Mouse (Mus musculus) common myeloid progenitor, adult 5-6 weeks (primary cell): Measurements from ENCODE around the gene Tex46. TPM values are rescaled to one million over a fixed set of nuclear protein-coding genes. Genes with fewer than 3 reads are reported as not detected.

Experiments used
- ATAC-seq: replicated peaks from 2 replicates; pipeline ENCODE4 v1.8.0; 2016; ENCODE audit warnings: low read depth, mild to moderate bottlenecking, moderate TSS enrichment, inconsistent platforms; ENCODE audit not compliant: poor library complexity, severe bottlenecking
- total RNA-seq: library from RNA; stranded (forward); fragments of 200-1000, 187-1606 nt; gene quantifications from 2 replicates; pipeline ENCODE4 v1.2.3, GENCODE M21; 2017

The Tex46 gene
- not detected in 2 replicates for total RNA-seq

DNA sequence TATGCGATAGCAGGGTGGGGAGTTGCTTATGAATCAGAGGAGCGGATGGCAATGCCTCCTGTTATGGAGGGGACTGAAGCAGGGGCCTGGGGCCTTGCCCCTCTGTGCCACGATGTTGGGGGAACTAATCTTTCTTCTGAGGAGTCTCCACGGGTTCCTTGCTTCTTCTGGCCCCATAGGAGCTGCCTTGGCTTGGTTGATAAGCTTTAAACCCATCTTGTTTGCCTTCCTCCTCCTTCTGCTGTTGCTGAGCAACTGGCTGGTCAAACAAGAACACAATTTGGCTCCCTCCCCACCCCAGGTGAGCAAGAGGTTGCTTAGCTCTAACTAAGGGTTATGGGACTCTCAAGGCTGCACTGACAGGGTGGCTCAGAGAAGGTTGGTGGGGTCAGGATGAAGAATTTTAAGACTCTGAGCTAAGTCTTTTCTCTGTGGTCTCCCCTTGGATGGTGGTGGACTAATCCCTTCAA lies at the start of gene Tex46:
Gene Tex46, plus strand, starts transcription at position 51 of the 470 bp plus-strand sequence.
- ATAC-seq, result no peak

DNA sequence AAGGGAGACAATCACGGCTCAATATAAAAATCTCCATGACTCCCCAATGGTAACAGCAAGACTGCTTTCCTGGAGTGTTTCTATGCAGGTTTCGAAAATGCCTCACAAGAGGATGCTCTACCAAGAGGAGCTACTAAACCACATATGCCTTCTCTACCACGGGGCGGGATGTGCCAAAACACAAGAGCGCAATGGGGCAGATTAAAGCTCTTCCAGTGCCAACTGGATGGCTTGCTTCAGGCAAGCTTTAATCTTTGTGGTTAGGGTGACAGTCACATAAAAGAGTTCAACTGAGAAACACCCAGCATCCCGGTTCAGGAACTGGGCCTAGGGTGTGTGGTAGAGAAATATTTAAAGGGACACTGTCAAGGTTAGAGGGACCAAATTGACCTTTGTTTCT lies 47.5 kb upstream of the Tex46 start:
- no peak for ATAC-seq

DNA sequence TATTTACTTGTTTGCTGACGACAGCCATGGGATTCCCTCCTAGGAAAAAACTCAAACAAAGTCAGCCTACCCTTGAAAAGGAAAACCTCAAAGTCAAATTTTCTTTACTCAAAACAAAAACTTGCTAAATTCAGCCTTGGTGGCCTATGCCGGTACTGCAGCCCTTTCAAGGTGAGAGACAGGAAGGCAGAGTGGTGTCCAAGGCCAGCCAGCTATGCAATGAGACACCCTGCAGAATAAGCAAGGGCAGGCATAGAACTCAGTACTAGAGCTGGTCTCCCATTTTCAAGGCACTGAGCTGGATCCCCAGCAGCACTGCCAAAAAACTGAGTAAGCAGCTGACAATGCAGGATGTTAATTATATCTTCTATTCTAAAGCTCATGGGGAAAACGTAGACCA lies 41.6 kb upstream of the Tex46 start:
- ATAC-seq, result 0 out of 2 replicates have a peak, but pooled peaks have one; percentile 47

DNA sequence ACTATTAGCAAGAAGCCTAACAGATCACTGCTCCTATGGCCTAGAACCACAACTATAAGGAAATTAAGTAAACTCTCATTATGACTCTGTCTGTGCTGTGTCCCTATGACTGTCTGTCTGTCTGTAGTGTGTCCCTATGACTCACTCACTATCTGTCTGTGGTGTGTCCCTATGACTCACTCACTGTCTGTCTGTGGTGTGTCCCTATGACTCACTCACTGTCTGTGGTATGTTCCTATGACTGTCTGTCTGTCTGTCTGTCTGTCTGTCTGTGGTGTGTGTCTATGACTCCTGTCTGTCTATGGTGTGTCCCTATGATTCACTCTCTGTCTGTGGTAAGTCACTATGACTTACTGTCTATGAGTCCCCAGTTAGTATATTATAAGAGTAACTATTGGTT lies 40.2 kb upstream of the Tex46 start:
- 0 out of 2 replicates have a peak, but pooled peaks have one; percentile 45 for ATAC-seq

DNA sequence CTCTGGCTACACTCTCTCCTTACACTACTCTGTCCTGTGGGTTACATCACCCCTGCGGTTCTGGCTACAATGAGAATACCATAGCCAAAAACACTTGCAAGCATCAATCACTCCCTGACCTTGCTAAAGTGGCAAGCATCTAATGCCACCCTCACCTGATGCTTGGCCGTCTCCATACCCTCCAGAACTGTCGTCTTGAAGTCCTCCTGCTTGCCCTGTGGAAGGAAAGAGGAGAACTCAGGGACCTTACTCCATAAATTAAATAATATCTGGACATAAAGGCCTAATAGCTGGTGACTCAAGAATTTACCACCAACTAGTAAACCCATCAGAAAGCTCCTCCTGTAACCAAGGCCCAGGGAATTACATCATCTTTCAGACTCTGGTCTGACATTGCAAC lies 28.4 kb upstream of the Tex46 start:
- no peak for ATAC-seq

DNA sequence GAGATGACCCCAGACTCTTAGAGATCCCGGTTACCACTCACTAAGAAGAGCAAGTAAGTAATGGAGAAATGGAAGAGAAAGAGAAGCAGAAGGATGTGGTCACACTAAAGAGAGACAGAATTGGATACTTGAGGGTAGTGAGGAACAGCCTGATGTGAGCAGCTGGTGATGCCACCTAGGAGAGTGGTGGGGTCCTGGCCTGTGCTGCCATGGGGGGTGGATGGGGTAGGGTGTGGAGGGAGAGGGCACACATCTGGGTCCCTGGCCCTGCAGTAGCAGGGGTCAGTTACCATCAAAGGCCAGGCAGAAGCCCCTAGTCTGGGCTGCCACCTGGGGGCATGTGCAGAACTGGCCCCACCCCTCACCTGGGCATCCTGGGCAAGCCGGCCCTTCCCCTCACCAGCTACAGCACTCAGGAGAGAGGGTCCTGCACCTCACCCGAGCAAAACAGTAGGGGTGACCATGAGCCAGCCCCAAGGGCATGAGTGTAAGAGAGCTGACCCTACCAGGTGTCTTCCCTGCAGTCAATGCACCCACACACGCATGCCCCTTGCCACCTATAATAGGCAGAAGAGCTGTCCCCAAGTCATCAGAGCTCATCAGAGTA lies 22.9 kb upstream of the Tex46 start:
- ATAC-seq, result no peak

DNA sequence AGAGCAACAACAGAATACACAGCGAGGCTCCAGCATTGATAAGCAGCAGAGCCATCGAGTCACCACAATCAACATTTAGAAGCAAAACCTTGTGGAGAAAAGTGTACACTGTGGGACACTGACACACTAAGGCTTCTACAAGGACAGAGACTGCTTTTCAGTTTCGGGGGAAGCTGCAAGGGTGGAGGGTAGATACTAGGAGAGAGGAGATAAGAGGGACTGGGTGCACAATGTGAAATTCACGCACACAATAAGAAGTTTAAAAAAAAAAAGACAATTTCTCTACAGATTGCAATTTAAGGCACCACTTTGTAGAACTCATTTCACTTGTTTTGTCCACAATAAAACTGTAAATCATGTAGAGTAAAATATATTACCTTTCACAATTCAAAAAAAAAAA lies 22.2 kb upstream of the Tex46 start:
- 0 out of 2 replicates have a peak, but pooled peaks have one; percentile 32 for ATAC-seq

DNA sequence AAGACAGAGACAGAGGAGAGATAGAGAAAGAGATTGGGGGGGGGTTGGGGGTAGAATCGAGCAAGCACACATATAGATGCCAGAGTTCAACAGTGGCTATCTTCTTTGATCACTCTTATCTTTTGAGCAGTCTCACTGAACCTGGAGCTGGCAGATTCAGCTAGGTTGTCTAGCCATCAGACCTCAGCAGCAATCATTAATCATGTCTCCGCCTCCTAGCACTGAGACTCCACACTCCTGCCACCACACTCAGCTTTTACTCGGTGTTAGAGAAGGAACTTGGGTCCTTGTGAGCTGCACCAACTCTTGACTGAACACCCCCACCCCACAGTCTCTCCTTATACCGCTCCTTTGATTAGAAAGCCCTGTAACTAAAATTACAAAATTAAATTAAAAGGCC lies 18.1 kb upstream of the Tex46 start:
- ATAC-seq, result no peak

DNA sequence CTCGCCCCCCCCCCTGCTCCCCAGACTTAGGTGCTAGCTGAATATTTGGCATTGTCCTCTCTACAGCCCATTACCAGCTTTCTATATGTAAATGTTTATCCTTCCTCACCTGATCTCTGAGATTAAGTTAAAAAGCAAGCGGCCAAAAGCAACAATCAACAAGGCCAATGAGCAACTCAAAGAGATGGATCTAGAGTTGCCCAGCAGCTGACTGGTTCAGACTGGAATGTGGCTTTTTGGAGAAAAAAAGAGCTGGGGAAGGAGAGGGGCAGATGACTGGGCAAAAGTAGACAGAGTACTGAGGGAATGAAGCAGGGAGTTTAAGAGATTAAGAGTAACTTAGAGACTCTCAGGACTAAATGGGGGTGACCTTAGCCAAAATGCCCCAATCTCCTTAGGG lies 16.2 kb upstream of the Tex46 start:
- ATAC-seq, result no peak

DNA sequence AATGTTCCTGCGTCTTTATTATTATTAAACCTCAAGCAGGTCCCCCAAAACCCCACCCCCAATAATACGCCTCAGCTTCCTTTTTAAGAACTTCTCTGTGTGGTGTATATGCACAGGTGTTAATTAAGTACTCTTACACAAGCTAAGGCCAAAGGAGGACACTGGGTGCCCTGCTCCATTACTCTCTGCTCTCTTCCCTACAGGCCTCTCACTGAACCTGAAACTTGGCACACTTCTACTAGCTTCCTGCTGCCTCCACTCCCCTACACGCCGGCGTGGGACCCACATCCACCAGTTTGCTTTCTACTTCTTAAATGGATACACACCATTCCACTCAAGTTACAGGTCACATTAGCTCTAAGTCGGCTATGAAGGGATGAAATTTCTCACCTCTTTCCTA lies 15.0 kb upstream of the Tex46 start:
- ATAC-seq, result no peak

DNA sequence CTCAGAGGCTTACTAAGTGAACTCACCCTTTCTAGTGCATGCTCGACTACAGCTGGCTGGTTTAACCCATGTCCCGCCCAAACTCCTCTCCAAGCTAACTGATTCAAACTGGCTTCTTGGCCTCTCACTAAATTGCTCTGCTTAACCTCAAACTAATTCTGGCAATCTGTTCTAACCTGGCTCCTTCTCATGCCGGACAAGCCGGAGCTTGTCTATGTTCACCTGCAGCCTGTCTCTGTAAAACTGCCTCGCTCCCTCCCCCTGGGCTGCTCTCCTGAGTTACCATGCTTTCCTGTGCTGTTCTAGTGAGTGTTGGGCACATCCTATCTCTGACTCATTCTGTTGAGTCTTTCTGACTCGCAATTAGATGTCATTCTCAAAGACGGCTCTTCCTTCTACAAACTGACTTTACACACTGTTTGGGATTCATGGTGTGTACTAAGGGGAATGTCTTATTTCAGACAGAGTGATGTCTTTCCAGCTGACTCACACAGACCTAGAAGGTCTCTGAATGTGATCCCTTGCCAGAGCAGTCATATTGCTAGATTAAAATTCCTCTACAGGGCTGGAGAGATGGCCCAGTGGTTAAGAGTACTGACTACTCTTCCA lies 11.9 kb upstream of the Tex46 start:
- ATAC-seq, result no peak

DNA sequence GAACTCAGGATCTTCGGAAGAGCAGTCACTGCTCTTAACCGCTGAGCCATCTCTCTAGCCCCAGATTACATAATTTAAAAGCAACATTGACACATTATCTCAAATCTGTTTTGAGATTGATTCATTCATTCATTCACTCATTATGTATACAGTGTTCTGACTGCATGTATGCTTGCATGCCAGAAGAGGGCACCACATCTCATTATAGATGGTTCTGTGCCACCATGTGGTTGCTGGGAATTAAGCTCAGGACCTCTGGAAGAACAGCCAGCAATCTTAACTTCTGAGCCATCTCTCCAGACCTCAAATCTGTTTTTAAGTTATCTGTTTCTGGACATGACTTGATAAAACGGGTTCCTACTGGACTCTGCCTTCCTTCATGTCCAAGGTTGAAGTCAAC lies 10.4 kb upstream of the Tex46 start:
- no peak for ATAC-seq

DNA sequence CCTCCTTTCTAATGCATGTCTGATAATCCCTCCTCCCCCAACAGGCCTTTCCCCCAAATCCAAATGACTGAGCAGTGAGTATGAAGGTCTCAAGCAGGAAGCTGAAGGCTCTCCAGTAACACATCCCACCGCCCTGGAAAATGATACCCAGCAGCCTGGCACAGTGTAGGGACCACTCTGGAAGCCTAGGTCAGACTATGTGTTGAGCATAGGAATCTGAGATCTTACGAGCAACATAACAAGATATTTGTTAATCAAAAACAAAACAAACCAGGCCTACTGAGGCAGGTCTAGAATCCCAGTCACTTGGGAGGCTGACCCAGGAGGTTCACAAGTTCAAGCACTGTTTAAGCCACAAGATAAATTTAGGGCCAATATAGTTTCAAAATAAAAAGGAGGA lies 9.7 kb upstream of the Tex46 start:
- no peak for ATAC-seq

DNA sequence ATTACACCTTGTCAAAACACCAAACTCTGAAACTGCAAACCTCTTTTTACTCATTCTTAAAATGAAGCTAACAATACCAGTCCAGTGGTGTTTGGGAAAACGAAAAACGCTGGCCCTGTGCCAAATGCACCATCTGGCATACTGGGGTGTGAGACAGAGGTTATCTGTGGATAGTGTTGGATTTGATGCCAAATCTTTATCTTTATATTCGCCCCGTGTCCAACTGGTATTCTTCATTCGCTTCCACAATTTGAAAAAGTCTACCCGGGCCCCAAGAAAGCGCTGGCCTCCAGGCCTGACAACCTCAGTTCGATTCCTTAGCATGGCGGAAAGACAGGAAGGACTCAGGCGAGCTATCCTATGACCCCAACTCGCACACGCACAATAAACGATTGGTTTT lies 8.8 kb upstream of the Tex46 start:
- no peak for ATAC-seq

DNA sequence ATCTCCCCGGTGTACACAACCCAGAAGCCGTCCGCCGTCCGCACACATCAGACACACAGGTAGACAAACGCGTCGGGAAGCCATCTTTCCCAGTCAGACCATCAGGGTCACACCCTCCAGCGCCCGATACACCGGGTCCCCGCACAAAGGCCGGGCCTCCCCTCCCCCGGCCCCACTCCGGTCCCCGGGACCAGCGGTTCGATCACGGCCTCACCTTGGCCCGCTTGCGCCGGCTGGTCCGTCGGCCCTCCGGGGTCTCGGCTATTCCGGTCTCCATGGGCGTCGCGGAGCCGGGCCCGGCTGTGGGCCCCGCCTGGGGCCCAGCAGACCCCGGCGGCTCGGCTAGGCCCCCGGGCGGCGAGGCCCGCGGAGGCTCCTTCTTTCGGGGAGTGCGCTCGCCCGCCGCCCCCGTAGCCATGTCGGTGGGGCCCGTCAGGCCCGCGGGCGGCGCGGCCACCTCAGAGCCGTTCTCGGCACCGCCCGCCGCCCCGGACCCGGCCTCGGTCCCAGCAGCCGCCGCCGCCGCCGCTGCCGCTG lies 8.2 kb upstream of the Tex46 start:
- no peak for ATAC-seq

DNA sequence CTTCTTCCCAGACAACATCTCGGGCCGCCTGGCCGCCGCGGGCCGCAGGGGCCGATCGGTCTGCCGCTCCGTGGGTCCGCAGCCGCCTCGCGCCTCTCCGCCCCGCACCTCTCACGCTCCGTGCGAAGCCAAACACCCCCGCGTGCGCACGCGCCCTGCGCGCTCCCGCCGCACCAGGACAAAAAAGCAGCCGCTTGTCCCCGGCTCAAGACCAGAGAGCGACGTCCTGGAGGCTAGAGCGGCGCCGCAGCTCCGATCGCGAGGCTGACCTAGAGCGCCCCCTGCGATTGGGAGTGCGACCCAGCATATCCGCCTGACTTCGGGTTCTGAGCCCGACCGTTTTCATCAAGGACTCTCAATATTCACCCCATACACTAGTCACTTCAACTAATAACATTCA lies 7.7 kb upstream of the Tex46 start, which contains the start of gene Kdm1a:
Gene Kdm1a, minus strand, starts transcription at position 156 of the 400 bp plus-strand sequence.
- ATAC-seq, result peak; percentile 96

DNA sequence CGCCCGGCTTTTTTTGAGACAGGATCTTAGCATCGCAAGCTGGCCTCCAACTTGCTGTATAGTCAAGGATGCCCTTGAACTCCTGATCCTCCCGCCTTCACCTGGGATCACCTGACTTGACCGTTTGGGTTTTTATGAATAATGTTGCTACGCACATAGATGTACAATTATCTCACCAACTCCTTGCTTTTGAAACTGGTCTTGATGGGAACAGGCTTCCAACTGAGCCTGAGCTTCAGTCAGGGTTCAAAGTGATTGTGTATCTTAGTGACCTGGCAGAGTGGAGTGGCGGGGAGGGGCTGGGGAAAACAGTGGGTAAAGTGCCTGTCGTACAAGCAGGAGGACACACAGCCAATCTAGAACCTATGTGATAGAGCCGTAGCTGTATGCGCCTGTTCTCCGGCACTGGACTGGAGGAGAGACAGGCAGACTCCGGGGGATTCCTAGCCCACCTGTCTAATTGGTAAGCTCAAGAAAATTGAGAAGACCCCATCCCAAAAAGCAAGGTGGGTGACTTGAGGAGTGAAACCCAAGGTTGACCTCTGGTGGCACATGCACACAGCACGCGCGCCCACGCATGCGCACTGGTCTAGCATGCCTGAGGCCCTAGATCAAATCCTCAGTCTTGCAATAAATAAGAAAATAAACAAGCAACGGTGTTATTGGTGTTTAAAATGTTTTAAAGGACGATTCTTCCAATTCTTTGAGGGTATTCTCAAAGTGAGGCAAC lies 4.3 kb upstream of the Tex46 start:
- ATAC-seq, result no peak

DNA sequence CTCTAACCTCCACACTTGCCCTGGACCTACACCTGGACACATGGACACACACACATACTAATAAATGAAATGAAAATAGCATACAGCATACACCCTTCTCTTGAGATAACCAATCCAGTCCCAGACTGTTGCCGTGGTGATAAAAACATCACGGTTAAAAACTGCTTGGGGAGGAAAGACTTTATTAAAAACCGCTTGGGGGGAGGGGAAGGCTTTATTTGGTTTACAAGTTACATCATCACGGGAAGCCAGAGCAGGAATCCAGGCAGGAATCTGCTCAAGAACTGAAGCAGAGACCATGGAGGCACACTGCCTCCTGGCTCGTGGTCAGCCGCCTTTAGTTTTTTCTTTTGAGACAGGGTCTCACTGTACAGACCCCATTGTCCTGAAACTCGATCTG lies 3.4 kb downstream of the Tex46 start:
- no peak for ATAC-seq

DNA sequence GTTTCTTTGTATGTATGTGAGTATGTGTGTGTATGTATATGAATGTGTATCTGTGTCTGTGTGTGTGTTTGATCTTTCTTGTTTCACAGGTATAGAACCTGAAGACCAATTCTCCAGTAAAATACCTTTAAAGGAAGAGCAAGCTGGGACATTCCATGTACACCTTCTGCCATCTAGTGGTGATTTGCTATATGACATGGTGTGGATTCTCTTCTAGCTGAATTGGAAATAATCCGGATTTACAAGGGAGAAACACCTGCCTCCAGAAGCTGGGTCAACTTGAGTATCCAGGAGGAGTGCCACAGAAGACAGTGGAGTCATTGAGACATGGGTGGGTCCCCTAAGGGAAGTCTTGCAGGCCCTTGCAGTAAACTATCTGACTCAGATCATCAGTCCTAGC lies 11.1 kb downstream of the Tex46 start:
- peak; percentile 68; the same call in 1 of the 2 replicates for ATAC-seq

DNA sequence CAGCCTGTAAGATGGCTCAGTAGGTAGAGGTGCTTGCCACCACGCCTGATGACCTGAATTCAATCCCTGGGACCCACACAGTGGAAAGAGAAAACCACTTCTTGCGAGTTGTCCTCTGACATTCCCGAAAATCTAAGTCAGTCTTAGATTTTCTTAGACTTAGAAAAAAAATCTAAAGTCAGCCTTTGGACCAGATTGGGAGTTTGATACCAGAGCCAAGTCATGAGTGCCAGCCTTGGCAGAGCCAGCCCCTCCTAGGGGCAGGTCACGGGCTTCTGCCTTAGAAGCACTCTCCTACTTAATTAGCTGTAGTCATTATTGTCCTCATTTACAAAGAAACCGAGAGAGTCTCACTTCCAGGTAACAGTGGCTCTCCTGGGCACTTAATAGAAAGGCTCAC lies 11.7 kb downstream of the Tex46 start:
- no peak for ATAC-seq

DNA sequence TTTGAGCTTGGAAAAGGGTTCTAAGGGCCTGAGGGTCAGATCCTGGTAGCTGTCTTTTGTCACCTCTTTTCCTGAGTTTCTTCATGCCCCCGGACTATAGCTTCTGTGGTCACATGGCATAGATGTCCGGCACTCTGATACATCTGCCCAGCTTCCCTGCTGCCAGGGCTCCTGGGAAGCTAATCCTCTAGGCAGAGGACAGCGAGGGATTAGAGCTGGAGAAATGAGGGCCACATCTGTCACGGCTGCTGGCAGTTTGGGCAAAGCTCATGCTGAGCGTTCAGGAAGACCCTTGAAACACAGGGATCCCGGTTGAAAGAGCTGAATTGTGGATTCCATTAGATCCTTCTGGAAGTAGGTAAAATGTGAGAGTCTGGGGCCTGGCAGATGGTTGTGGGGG lies 12.2 kb downstream of the Tex46 start, which contains the start of gene Lactbl1:
Gene Lactbl1, plus strand, starts transcription at position 234 of the 400 bp plus-strand sequence.
- ATAC-seq, result no peak
